9 mouse cellular contexts compared by ENCODE assay signal in the genomic region with DNA sequence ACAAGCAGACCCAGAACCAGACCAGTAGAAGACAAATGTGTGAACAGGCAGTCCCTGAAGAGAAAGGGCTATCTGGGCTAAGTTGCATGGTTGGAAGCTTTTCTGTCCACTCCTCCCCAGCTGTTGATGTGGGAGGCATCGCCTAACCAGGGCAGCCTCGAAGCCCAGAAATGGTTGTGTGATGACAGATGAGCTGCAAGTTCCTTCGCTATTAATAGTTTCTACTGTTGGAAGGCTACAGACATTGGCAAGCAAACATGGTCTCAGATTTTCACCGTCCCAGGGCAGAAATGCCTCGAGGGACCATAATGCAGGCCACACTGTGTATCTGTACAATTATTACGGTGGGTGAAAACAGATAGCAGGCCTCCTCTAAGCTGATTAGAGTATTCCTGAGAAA. TPM values are rescaled to one million over a fixed set of nuclear protein-coding genes. Genes with fewer than 3 reads are reported as not detected.
DNase-seq lines count a peak whose midpoint lies in the region; ATAC-seq and TF ChIP-seq lines count a peak whose summit lies in the region.
"Had no signal": no experiment of that assay in that cellular context is flagged by ENCODE, and none has a peak within 500 bp of the region (broad histone marks: within the 10 kb centered on the region; RNA-seq: fewer than 3 reads in every experiment).

No protein-coding gene starts in this region.

- TF ChIP-seq EP300 in heart, postnatal 0 days (IDR thresholded peaks at IDR 0.05; ENCODE audit: low read depth) = peak; percentile 19; the same call in 1 of the 2 replicates

- no peak for TF ChIP-seq CTCF in layer of hippocampus, adult 2 months (conservative IDR thresholded peaks at IDR 0.05)
- TF ChIP-seq CTCF in heart, postnatal 0 days (IDR thresholded peaks at IDR 0.05; ENCODE audit: low read depth) = no peak
- no peak for TF ChIP-seq CTCF in midbrain, postnatal 0 days (IDR thresholded peaks at IDR 0.05)

- H3K9me3 ChIP-seq in heart, postnatal 0 days (replicated peaks; ENCODE audit: control insufficient read depth, low read length) = no peaks in the 10 kb centered on the region
- H3K9me3 ChIP-seq in midbrain, postnatal 0 days (ENCODE audit: low read length) = no peaks in the 10 kb centered on the region

- 0 out of 2 replicates have a peak, but pooled peaks cover 2% of the 10 kb centered on the region for H3K36me3 ChIP-seq in heart, postnatal 0 days (replicated peaks; ENCODE audit: control insufficient read depth, insufficient read depth, low read length)
- 0 out of 2 replicates have a peak, but pooled peaks cover under 1% of the 10 kb centered on the region for H3K36me3 ChIP-seq in midbrain, postnatal 0 days (ENCODE audit: insufficient read depth, low read length)

- 0 out of 2 replicates have a peak, but pooled peaks cover under 1% of the 10 kb centered on the region for H3K27me3 ChIP-seq in heart, postnatal 0 days (ENCODE audit: control insufficient read depth, insufficient read depth, low read length)
- H3K27me3 ChIP-seq in midbrain, postnatal 0 days (ENCODE audit: insufficient read depth, low read length) = 0 out of 2 replicates have a peak, but pooled peaks cover 4% of the 10 kb centered on the region

- peaks cover 20% of the 10 kb centered on the region for H3K4me1 ChIP-seq in heart, postnatal 0 days (ENCODE audit: control insufficient read depth, insufficient read depth)
- H3K4me1 ChIP-seq in midbrain, postnatal 0 days (ENCODE audit: insufficient read depth, low read length) = peaks cover 11% of the 10 kb centered on the region; the same call in 1 of the 2 replicates

- peak overlapping the region; percentile 85 for H3K4me3 ChIP-seq in layer of hippocampus, adult 2 months
- H3K4me3 ChIP-seq in heart, postnatal 0 days (ENCODE audit: low read depth, low read length) = peak overlapping the region; percentile 68
- H3K4me3 ChIP-seq in midbrain, postnatal 0 days (ENCODE audit: low read depth, low read length) = no peak overlapping the region

- peak; percentile 63 for ATAC-seq in heart, postnatal 0 days (ENCODE audit: insufficient read depth, low read depth)
- no peak for ATAC-seq in midbrain, postnatal 0 days (ENCODE audit: low FRiP score)

- 17% methylated on average over 6 of the region's 6 CpGs for WGBS in heart, postnatal 0 days
- WGBS in midbrain, postnatal 0 days = 73% methylated on average over 6 of the region's 6 CpGs

- H3K27ac ChIP-seq in layer of hippocampus, adult 2 months = peak overlapping the region; percentile 93; the same call in 1 of the 2 replicates
- peak overlapping the region; percentile 90 for H3K27ac ChIP-seq in heart, postnatal 0 days (ENCODE audit: low read depth)
- H3K27ac ChIP-seq in midbrain, postnatal 0 days (ENCODE audit: low read depth, low read length) = no peak overlapping the region

- no peak for DNase-seq in layer of hippocampus, adult 2 months (ENCODE audit: low spot score in 2 of 2)
- DNase-seq in layer of hippocampus, adult 18-20 months (ENCODE audit: low spot score in 2 of 2) = no peak
- DNase-seq in fibroblast of lung, adult 2 months (ENCODE audit: low read depth) = peak; percentile 49
- peak; percentile 87 for DNase-seq in heart, postnatal 0 days (ENCODE audit: low spot score)
- DNase-seq in midbrain, postnatal 0 days (ENCODE audit: low spot score) = no peak
- DNase-seq in embryo, embryonic 10 days (ENCODE audit: low spot score) = no peak
- no peak for DNase-seq in ovary, adult 18-20 months (ENCODE audit: low spot score)
- DNase-seq in adrenal gland, postnatal 25 days = no peak

- H3K9ac ChIP-seq in heart, postnatal 0 days (replicated peaks; ENCODE audit: low read depth, low read length) = peak overlapping the region; percentile 49
- H3K9ac ChIP-seq in midbrain, postnatal 0 days (replicated peaks; ENCODE audit: low read length, poor library complexity, severe bottlenecking) = 0 out of 2 replicates have a peak overlapping the region, but pooled peaks have one; percentile 4

- H3K4me2 ChIP-seq in heart, postnatal 0 days (ENCODE audit: low read depth, low read length) = peak overlapping the region; percentile 96
- H3K4me2 ChIP-seq in midbrain, postnatal 0 days (ENCODE audit: low read depth, low read length, poor library complexity, severe bottlenecking) = peak overlapping the region; percentile 99; the same call in 1 of the 2 replicates

RNA-seq across cellular contexts. Expression of gene Ppp1r3d, which starts 1.7 kb away (rescaled TPM):
- total RNA-seq in layer of hippocampus, adult 2 months (2021) = 1 to 10 TPM; 5.1 to 6.1 TPM
- 1 to 10 TPM; 5.7 to 6.2 TPM for total RNA-seq in layer of hippocampus, adult 18-20 months (2021)
- 38.3 and 52.8 TPM in 2 replicates for total RNA-seq in heart, postnatal 0 days (2014; rRNA removed; ENCODE audit: low replicate concordance)
- polyA plus RNA-seq in heart, postnatal 0 days (2015; fragmentation: Nextera tagmentation; extraction: Ambion mirVana) = 20.6 and 21.2 TPM in 2 replicates
- 11.3 and 16.6 TPM in 2 replicates for total RNA-seq in midbrain, postnatal 0 days (2014; rRNA removed)
- 4.6 TPM in 2 replicates for polyA plus RNA-seq in midbrain, postnatal 0 days (2015; fragmentation: Nextera tagmentation; extraction: Ambion mirVana)
- 2.6 and 3.8 TPM in 2 replicates for total RNA-seq in adrenal gland, postnatal 25 days (2021)

RNA-seq across cellular contexts. Expression of gene Fam217b, which starts 1.7 kb away (rescaled TPM):
- total RNA-seq in layer of hippocampus, adult 2 months (2021) = 10 to 100 TPM; 44.5 TPM
- 10 to 100 TPM; 50.4 to 52.3 TPM for total RNA-seq in layer of hippocampus, adult 18-20 months (2021)
- 4.6 and 5.0 TPM in 2 replicates for total RNA-seq in heart, postnatal 0 days (2014; rRNA removed; ENCODE audit: low replicate concordance)
- polyA plus RNA-seq in heart, postnatal 0 days (2015; fragmentation: Nextera tagmentation; extraction: Ambion mirVana) = 6.0 and 8.0 TPM in 2 replicates
- 24.1 and 25.8 TPM in 2 replicates for total RNA-seq in midbrain, postnatal 0 days (2014; rRNA removed)
- 26.4 and 28.1 TPM in 2 replicates for polyA plus RNA-seq in midbrain, postnatal 0 days (2015; fragmentation: Nextera tagmentation; extraction: Ambion mirVana)
- total RNA-seq in adrenal gland, postnatal 25 days (2021) = 3.6 TPM in 2 replicates

RNA-seq across cellular contexts. Expression of gene Sycp2, which starts 5.1 kb away (rescaled TPM):
- total RNA-seq in layer of hippocampus, adult 2 months (2021) = 1 to 10 TPM in 1 of 2 experiments, under 1 TPM in 1; 0.98 to 1.0 TPM
- total RNA-seq in layer of hippocampus, adult 18-20 months (2021) = 1 to 10 TPM in 1 of 2 experiments, under 1 TPM in 1; 0.84 to 1.1 TPM
- not detected in 2 replicates for total RNA-seq in heart, postnatal 0 days (2014; rRNA removed; ENCODE audit: low replicate concordance)
- polyA plus RNA-seq in heart, postnatal 0 days (2015; fragmentation: Nextera tagmentation; extraction: Ambion mirVana) = 0.07 and 0.12 TPM in 2 replicates
- 0.44 and 0.52 TPM in 2 replicates for total RNA-seq in midbrain, postnatal 0 days (2014; rRNA removed)
- 0.36 and 0.44 TPM in 2 replicates for polyA plus RNA-seq in midbrain, postnatal 0 days (2015; fragmentation: Nextera tagmentation; extraction: Ambion mirVana)
- 0.27 and 0.38 TPM in 2 replicates for total RNA-seq in adrenal gland, postnatal 25 days (2021)
- total RNA-seq: monocyte, adult 5-6 weeks had no signal

RNA-seq across cellular contexts. Expression of gene Cdh26, which starts 17.7 kb away (rescaled TPM):
- total RNA-seq in layer of hippocampus, adult 2 months (2021) = under 1 TPM in 1 of 2 experiments, not detected in 1; 0.38 TPM
- under 1 TPM in 1 of 2 experiments, not detected in 1; 0.69 TPM for total RNA-seq in layer of hippocampus, adult 18-20 months (2021)
- total RNA-seq in heart, postnatal 0 days (2014; rRNA removed; ENCODE audit: low replicate concordance) = 0.31 TPM in 1 of 2 replicates, not detected in the other
- 0.31 and 0.34 TPM in 2 replicates for polyA plus RNA-seq in heart, postnatal 0 days (2015; fragmentation: Nextera tagmentation; extraction: Ambion mirVana)
- 0.49 and 11.5 TPM in 2 replicates for total RNA-seq in midbrain, postnatal 0 days (2014; rRNA removed)
- polyA plus RNA-seq in midbrain, postnatal 0 days (2015; fragmentation: Nextera tagmentation; extraction: Ambion mirVana) = 0.29 and 0.32 TPM in 2 replicates
- total RNA-seq in adrenal gland, postnatal 25 days (2021) = not detected in 2 replicates
- total RNA-seq: monocyte, adult 5-6 weeks had no signal

Comparison
In these comparisons a context has a peak if more than half of its experiments do, and no peak if none do; other contexts are left out.
1. DNase-seq: peak in fibroblast of lung, adult 2 months (single experiment) and heart, postnatal 0 days (single experiment); none in layer of hippocampus, adult 2 months (0 of 2), layer of hippocampus, adult 18-20 months (0 of 2), midbrain, postnatal 0 days (single experiment), embryo, embryonic 10 days (single experiment), ovary, adult 18-20 months (single experiment) and adrenal gland, postnatal 25 days (single experiment).